Mouse (Mus musculus): Measurements from ENCODE around the gene Scube1.

DNA sequence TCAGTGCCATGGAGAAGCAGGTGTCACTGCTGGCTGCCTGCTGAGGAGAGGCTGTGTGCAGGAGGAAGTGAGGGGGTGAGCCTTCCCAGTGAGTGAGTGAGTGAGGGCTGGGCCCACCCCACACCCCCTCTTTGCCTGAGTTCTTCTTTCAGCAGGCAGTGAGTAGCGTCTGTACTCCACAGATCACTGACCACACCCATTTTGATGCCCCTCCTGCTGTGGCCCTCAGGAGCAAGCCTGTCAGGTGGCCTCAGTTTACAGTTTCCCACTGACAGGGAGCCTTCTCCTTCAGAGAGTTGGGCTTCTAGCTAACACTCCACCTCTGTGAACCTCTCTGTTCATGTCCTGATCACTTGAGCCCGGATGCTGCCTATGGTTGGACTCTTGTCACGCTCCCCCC is 89.6 kb downstream of the Scube1 start:
- TF ChIP-seq CTCF (IDR thresholded peaks at IDR 0.05; ENCODE audit: low read depth) (no peak), EP300 (IDR thresholded peaks at IDR 0.05; ENCODE audit: low read depth) (no peak)
